Mouse (Mus musculus) hindbrain, embryonic 15.5 days (tissue): ENCODE data around the gene Plcb3. TPM values are rescaled to one million over a fixed set of nuclear protein-coding genes. Genes with fewer than 3 reads are reported as not detected.

Experiments used
- ATAC-seq: fragments of 200-750 bp; cut with Nextera tagmentation; 2 replicates; pipeline ENCODE4 v1.8.0; 2017; ENCODE audit warnings: low read depth, moderate number of reproducible peaks, moderate TSS enrichment; ENCODE audit not compliant: low FRiP score
- H3K27ac ChIP-seq: fragments of 300-500 bp; sonication (generic); replicated peaks from 2 replicates; pipeline ENCODE4 v1.5.1; 2015; ENCODE audit warnings: mild to moderate bottlenecking, inconsistent platforms
- H3K27me3 ChIP-seq: fragments of 300-500 bp; sonication (generic); 2 replicates; pipeline ENCODE4 v1.6.1; 2015; ENCODE audit warnings: control low read depth, inconsistent platforms
- H3K36me3 ChIP-seq: fragments of 300-500 bp; sonication (generic); 2 replicates; pipeline ENCODE4 v1.6.1; 2015; ENCODE audit warnings: control low read depth, inconsistent platforms
- H3K4me1 ChIP-seq: fragments of 300-500 bp; sonication (generic); replicated peaks from 2 replicates; pipeline ENCODE4 v1.6.1; 2015; ENCODE audit warnings: control low read depth, inconsistent platforms
- H3K4me2 ChIP-seq: fragments of 300-500 bp; sonication (generic); 2 replicates; pipeline ENCODE4 v1.6.1; 2015; ENCODE audit warnings: moderate library complexity, mild to moderate bottlenecking, inconsistent platforms
- H3K4me3 ChIP-seq: fragments of 300-500 bp; sonication (generic); 2 replicates; pipeline ENCODE4 v1.5.1; 2015; ENCODE audit warnings: mild to moderate bottlenecking, inconsistent platforms
- H3K9ac ChIP-seq: fragments of 300-500 bp; sonication (generic); 2 replicates; pipeline ENCODE4 v1.6.1; 2015; ENCODE audit warnings: inconsistent platforms
- H3K9me3 ChIP-seq: fragments of 300-500 bp; sonication (generic); 2 replicates; pipeline ENCODE4 v1.6.1; 2016; ENCODE audit warnings: control low read depth, inconsistent platforms
- WGBS: fragments of 180-500 bp; shearing (Covaris S2); methylation state at CpG from one replicate; pipeline ENCODE4 v1.1.7; 2015; 5-methylcytosine and 5-hydroxymethylcytosine counted together
- polyA plus RNA-seq: library from polyadenylated mRNA; unstranded; fragments of >200 nt; fragmentation: Nextera tagmentation; extraction: Ambion mirVana; gene quantifications from 2 replicates; pipeline ENCODE4 v1.2.1, GENCODE M21; 2015

Gene Plcb3
- polyA plus RNA-seq, 1 experiment from 2014 or later, result 13.6 TPM

DNA sequence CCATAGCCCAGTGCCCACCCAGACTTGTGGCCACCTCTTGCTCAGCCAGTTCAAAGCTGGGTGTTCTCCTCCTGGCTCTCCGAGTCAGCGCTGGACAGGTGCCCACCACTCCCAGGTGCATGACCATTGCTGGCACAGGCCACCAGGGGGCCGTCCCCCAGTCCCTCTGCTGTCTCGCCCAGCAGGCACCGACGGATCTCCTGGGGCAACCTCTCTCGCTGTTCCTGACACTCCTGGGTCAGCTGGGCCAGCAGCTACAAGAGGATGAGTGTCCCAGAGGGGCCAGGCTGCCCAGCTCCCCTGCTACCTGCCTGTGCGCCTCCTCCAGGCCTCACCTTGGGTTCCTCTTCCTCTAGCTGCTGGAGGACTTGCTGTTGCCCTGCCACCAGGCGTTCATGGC, 22.2 kb downstream of the Plcb3 start:
- 45% methylated on average over 9 of the region's 9 CpGs for WGBS
- Histone ChIP-seq H3K36me3 (no peaks in the 10 kb centered on the region), H3K9ac (no peak overlapping the region), H3K9me3 (no peaks in the 10 kb centered on the region), H3K4me3 (no peak overlapping the region), H3K4me1 (peaks cover 27% of the 10 kb centered on the region), H3K27me3 (no peaks in the 10 kb centered on the region), H3K4me2 (no peak overlapping the region), H3K27ac (no peak overlapping the region)
- no peak for ATAC-seq

DNA sequence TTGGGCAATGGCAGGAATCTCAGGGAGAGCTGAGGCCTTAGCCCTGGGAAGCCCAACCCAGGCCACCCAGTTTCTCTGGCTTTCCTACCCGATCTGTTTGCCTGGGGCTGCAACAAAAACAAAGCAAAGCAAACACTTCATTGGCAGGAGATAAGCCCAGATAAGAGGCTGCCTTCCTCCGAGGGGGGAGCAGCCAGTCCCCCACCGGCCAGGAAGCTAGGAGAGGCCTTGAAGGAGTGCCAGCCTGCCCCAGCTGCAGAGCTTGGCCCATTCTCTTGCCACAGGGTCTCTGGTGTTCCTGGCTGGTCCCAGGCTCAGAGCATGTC, 23.6 kb downstream of the Plcb3 start:
- no peaks in the 10 kb centered on the region for H3K27me3 ChIP-seq

DNA sequence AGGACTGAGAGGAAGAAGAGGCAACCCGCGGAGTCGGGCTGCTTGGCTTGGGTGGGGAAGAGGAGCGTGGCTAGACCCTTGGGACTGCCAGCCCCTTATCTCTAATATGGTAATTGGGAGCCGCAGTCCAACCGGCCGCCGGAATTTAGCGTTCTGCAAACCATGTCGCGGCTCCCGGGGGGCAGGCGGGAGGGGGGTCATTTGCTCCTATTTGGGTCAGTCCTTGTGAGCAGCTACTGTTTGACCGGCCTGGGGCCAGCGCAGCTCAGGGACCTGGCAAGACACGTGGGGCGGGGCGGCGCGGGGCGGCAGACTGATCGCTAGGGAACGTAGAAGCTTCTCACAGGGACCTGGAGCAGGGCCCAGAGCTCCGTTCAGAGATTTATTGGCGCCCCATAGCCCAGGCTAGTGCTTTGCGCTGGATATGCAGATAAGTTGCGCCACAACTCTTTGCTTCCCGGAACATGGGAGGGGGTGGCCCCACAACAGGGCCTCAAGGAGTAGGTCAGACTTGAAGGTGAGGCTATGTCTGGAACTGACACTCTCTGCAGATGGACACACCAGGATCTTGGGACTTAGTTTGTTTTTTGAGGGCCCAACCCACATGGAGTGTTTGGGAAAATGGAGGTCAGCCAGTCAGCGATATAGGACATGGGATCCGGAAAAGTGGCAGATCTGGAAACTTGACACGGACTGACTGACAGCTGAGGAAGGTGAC, 24.1 kb downstream of the Plcb3 start:
- Histone ChIP-seq H3K4me1 (peaks cover 27% of the 10 kb centered on the region), H3K4me3 (peak overlapping the region; percentile 61), H3K9me3 (no peaks in the 10 kb centered on the region), H3K9ac (peak overlapping the region; percentile 48), H3K27me3 (no peaks in the 10 kb centered on the region), H3K36me3 (no peaks in the 10 kb centered on the region), H3K27ac (peak overlapping the region; percentile 95), H3K4me2 (peak overlapping the region; percentile 79)
- ATAC-seq, result peak; percentile 36
- WGBS, result 5% methylated on average over 31 of the region's 31 CpGs

More for the DNA sequence above, 23.6 kb downstream of the Plcb3 start:
- peak overlapping the region; percentile 79 for H3K4me2 ChIP-seq
- H3K4me3 ChIP-seq, result peak overlapping the region; percentile 61
- ATAC-seq, result no peak
- no peaks in the 10 kb centered on the region for H3K36me3 ChIP-seq
- H3K27ac ChIP-seq, result peak overlapping the region; percentile 95
- H3K4me1 ChIP-seq, result peaks cover 27% of the 10 kb centered on the region
- no peaks in the 10 kb centered on the region for H3K9me3 ChIP-seq
- H3K9ac ChIP-seq, result 0 out of 2 replicates have a peak overlapping the region, but pooled peaks have one; percentile 48
- WGBS, result 31% methylated on average over 3 of the region's 3 CpGs

DNA sequence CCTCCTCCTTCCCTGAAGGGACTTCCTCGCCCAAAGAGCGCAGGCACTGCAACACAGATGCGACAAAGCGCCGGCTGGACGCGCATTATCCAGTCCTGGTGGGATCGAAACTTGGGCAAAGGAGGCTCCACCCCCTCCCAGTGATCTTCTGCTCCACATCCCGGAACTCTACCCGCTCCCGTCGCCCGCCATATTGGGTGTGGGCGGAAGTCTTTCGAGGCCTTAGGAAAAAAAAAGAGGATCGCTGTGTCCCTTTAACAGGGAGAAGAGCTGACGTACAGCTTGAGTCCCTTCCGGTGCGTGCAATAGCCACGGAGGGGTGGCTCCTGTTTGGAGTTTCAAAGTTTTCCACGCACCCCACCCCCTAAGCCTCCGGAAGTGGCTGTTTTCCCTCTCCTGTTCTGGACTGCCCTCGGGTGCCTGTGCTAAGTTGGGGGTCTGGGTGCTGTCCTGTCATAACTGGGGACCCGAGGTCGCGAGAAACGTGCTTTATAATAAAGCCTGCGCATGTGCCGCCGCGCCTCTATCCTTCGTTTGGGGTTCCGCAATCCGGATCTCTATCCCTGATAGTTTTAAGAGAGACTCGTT, 24.8 kb downstream of the Plcb3 start:
- Histone ChIP-seq H3K27ac (peak overlapping the region; percentile 95), H3K9me3 (no peaks in the 10 kb centered on the region), H3K4me3 (peak overlapping the region; percentile 61), H3K36me3 (no peaks in the 10 kb centered on the region), H3K27me3 (no peaks in the 10 kb centered on the region), H3K4me2 (peak overlapping the region; percentile 79), H3K4me1 (peaks cover 27% of the 10 kb centered on the region), H3K9ac (peak overlapping the region; percentile 48)
- ATAC-seq, result peak; percentile 85
- WGBS, result under 1% methylated on average over 35 of the region's 35 CpGs

DNA sequence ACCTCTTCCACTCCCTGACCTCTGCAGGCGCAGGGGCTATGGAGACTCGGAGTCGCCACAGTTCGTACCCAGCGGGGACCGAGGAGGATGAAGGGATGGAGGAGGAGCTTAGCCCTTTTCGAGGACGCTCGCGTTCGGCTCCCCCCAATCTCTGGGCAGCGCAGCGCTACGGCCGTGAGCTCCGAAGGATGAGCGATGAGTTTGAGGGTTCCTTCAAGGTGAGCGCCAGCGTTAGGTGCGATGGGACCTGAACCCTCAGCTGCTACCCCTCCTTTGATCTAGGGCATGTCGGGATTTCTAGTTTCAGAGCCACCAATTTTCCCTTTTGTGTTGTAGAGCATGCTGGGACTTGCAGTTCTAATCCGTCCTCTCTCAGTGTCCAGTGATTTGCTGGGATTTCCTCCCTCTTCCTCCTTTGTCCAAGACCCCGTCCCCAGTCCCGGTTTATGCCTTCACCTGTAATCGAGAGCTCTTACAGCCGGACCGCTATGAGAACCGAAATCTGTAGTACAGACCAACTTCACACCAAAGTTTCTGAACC, 25.6 kb downstream of the Plcb3 start:
- H3K36me3 ChIP-seq, result no peaks in the 10 kb centered on the region
- peak overlapping the region; percentile 95 for H3K27ac ChIP-seq
- peak overlapping the region; percentile 79 for H3K4me2 ChIP-seq
- no peaks in the 10 kb centered on the region for H3K27me3 ChIP-seq
- WGBS, result under 1% methylated on average over 28 of the region's 28 CpGs
- peak overlapping the region; percentile 61 for H3K4me3 ChIP-seq
- H3K9ac ChIP-seq, result peak overlapping the region; percentile 48
- ATAC-seq, result peak; percentile 27
- peaks cover 27% of the 10 kb centered on the region for H3K4me1 ChIP-seq
- no peaks in the 10 kb centered on the region for H3K9me3 ChIP-seq

DNA sequence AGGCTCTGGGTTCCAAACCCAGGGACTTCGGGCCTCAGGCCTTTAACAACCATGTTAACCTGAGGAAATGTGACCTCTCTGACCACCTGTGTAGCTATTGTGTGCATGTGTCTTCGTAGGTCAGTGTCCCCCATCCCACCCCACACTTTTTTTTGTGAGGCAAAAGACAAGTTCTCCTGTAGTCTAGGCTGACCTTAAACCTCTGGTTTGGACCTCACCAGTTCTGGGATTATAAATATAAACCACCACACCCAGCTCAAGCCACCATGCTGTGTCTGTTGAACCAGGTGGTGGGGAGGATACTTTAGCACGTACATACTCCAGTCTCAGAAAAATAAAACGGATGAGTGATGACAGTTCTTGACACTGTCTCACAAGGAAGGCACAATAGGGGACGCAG, 26.3 kb downstream of the Plcb3 start:
- WGBS, result 43% methylated on average over 5 of the region's 5 CpGs
- peak overlapping the region; percentile 48 for H3K9ac ChIP-seq
- ATAC-seq, result no peak
- no peaks in the 10 kb centered on the region for H3K9me3 ChIP-seq
- peak overlapping the region; percentile 95 for H3K27ac ChIP-seq
- no peaks in the 10 kb centered on the region for H3K36me3 ChIP-seq
- peaks cover 27% of the 10 kb centered on the region for H3K4me1 ChIP-seq
- H3K27me3 ChIP-seq, result no peaks in the 10 kb centered on the region
- peak overlapping the region; percentile 79 for H3K4me2 ChIP-seq
- peak overlapping the region; percentile 61 for H3K4me3 ChIP-seq

DNA sequence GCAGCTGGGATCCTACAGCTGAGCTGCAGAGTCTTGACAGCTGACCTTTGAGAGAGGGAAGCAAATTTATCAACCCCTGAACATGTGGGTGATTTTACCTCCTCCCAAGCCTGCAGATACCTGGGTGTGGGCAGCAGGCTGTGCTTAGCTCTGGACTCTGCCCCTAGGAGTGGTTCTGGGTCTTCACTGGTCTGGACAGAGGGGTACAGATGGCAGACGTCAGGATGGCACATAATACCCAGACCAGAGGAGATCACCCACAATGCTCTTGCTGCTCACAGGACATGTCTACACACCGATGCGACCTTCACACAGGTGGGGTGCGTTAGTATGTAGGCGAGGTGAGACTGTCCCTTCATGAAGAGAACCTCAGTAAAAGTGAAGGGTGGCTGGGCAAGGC, 26.7 kb downstream of the Plcb3 start:
- H3K4me1 ChIP-seq, result peaks cover 27% of the 10 kb centered on the region
- no peak for ATAC-seq
- no peak overlapping the region for H3K4me2 ChIP-seq
- no peak overlapping the region for H3K4me3 ChIP-seq
- H3K27ac ChIP-seq, result no peak overlapping the region
- H3K9ac ChIP-seq, result no peak overlapping the region
- no peaks in the 10 kb centered on the region for H3K9me3 ChIP-seq
- no peaks in the 10 kb centered on the region for H3K27me3 ChIP-seq
- no peaks in the 10 kb centered on the region for H3K36me3 ChIP-seq
- WGBS, result 88% methylated on average over 5 of the region's 5 CpGs

DNA sequence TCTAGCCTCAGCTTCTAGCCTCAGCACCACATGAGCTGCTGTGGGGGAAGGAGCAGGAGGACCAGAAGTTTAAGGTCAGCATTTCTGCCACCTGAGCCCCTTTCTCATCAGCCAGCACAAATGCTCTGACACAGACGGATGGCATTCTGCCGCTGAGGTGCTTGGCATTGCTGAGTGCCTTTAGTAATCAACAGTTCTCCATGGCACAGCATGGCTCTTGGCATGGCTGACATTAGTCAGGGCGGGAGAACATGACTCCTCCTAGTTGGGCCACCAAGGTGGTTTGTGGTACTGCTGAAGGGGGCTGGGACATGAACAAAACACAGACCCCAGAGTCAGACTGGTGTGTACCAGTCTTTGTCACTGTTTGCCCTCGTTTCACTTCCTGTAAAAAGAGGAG, 28.1 kb downstream of the Plcb3 start:
- WGBS, result 71% methylated on average over 4 of the region's 4 CpGs
- Histone ChIP-seq H3K9me3 (no peaks in the 10 kb centered on the region), H3K27me3 (no peaks in the 10 kb centered on the region), H3K4me1 (peaks cover 31% of the 10 kb centered on the region), H3K4me2 (no peak overlapping the region), H3K36me3 (no peaks in the 10 kb centered on the region), H3K27ac (no peak overlapping the region), H3K9ac (no peak overlapping the region), H3K4me3 (no peak overlapping the region)
- no peak for ATAC-seq

DNA sequence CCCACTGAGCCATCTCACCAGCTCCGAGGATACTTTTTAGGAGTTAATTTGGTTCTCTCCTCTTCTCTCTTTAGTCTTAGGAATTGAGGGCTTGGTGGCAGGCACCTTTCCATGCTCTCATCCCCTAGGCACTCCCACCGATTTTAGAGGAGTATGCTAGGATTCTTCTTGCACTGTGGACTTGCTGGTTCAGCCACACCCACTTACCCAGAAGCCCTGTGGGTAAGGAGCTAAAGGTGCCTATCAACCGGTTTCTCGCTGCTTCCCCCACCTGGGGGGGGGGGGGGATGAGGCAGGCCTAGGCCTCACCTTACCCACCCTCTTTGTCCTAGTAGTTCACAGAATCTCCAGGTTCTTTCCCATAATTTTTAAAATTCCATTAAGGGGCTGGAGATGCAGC, 28.5 kb downstream of the Plcb3 start:
- peaks cover 31% of the 10 kb centered on the region for H3K4me1 ChIP-seq
- H3K27me3 ChIP-seq, result no peaks in the 10 kb centered on the region
- H3K36me3 ChIP-seq, result no peaks in the 10 kb centered on the region
- H3K27ac ChIP-seq, result no peak overlapping the region
- no peak overlapping the region for H3K4me2 ChIP-seq
- 59% methylated on average over 4 of the region's 4 CpGs for WGBS
- no peak overlapping the region for H3K9ac ChIP-seq
- H3K4me3 ChIP-seq, result no peak overlapping the region
- H3K9me3 ChIP-seq, result no peaks in the 10 kb centered on the region
- ATAC-seq, result no peak

DNA sequence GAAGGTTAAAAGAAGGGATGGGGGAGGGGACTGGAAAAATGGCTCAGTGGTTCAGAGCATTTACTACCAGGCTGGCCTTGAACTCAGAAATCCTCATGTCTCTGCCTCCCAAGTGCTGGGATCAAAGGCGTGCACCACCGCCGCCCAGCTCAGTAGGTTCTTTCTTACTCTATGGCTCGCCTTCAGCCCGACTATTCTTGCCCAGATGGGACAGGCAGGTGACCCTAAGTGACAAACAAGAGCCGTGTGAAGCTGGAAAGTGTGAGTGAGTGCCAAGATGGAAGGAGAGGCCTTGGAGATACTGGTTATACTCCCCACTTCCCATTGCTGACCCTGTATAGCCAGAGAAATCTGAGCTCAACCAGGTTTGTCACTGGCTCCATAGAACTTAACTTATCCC, 32.6 kb downstream of the Plcb3 start:
- no peak for ATAC-seq
- Histone ChIP-seq H3K27ac (no peak overlapping the region), H3K9ac (no peak overlapping the region), H3K4me3 (no peak overlapping the region), H3K9me3 (no peaks in the 10 kb centered on the region), H3K4me1 (peaks cover 38% of the 10 kb centered on the region), H3K36me3 (no peaks in the 10 kb centered on the region), H3K4me2 (peak overlapping the region; percentile 17; the same call in 1 of the 2 replicates), H3K27me3 (no peaks in the 10 kb centered on the region)
- WGBS, result 94% methylated on average over 6 of the region's 6 CpGs

DNA sequence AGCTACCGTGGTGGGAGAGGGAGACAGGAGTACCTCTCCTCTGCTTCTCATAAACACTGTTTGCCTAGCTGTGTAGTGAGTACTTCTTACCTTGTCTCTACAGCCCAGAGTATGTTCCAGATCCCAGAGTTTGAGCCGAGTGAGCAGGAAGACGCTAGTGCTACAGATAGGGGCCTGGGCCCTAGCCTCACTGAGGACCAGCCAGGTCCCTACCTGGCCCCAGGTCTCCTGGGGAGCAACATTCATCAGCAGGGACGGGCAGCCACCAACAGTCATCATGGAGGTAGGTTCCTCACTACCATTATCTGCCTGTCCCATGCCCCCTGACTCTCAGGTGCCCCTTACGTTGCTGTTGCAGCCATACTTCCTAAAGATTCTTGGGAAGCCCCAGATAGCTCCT, 33.5 kb downstream of the Plcb3 start:
- Histone ChIP-seq H3K4me3 (peak overlapping the region; percentile 94), H3K9ac (peak overlapping the region; percentile 94), H3K27me3 (no peaks in the 10 kb centered on the region), H3K27ac (peak overlapping the region; percentile 97), H3K9me3 (no peaks in the 10 kb centered on the region), H3K4me2 (peak overlapping the region; percentile 98), H3K4me1 (peaks cover 48% of the 10 kb centered on the region), H3K36me3 (no peaks in the 10 kb centered on the region)
- peak; percentile 4; the same call in 1 of the 2 replicates for ATAC-seq
- 29% methylated on average over 5 of the region's 5 CpGs for WGBS

DNA sequence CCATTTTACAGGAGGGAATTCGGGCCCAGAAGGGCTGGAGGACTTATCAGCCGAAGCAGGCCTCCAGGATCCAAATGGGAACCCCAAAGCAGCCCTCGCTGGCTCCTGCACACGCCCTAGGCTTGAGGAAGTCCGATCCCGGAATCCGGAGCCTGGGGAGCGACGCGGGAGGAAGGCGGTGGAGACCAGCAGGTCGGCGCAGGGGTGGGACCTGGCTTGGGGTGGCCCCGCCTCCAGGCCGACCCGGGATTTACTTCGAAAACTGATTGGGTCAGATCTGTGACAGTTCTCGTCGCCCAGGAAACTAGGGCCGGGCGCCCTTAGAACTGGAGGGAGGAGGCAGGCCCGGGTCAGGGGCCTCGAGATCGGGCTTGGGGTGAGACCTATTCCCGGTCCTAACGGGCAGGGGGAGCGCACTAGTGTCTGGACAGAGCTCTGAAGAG, 34.0 kb downstream of the Plcb3 start, which contains the start of gene Gpr137:
TSS of gene Gpr137 (minus strand) at position 232 of the 443 bp plus-strand sequence.
- Histone ChIP-seq H3K4me1 (peaks cover 50% of the 10 kb centered on the region), H3K4me2 (peak within 1 kb of the TSS; percentile 98), H3K27me3 (0 out of 2 replicates have a peak, but pooled peaks cover 3% of the 10 kb centered on the region), H3K4me3 (peak within 1 kb of the TSS; percentile 94), H3K27ac (peak within 1 kb of the TSS; percentile 97), H3K36me3 (no peaks in the 10 kb centered on the region), H3K9ac (peak within 1 kb of the TSS; percentile 94), H3K9me3 (no peaks in the 10 kb centered on the region)
- peak; percentile 82 for ATAC-seq
- 0% methylated on average over 27 of the region's 27 CpGs for WGBS
